Mouse (Mus musculus): Measurements from ENCODE around the gene AC129217.1. TPM values are rescaled to one million over a fixed set of nuclear protein-coding genes. Genes with fewer than 3 reads are reported as not detected.

AC129217.1 gene
- total and polyA plus RNA-seq, 3 experiments, result not detected

GRCm38 (mm10) chr19:8798264-8798946, 31.2 kb upstream of the AC129217.1 start, which contains the start of gene Polr2g:
Polr2g (minus strand) TSS chr19:8798577.
- Histone ChIP-seq H3K27me3 (ENCODE audit: control insufficient read depth, insufficient read depth, low read length) (no peaks in the 10 kb centered on the region), H3K4me1 (ENCODE audit: control insufficient read depth, insufficient read depth, low read length) (no peaks in the 10 kb centered on the region; the same call in none of the 2 replicates), H3K27ac (peak within 1 kb of the TSS; percentile 81), H3K9ac (ENCODE audit: low read depth, low read length) (peak within 1 kb of the TSS; percentile 80), H3K36me3 (ENCODE audit: control insufficient read depth, insufficient read depth, low read length) (peaks cover 3% of the 10 kb centered on the region; the same call in 1 of the 2 replicates), H3K4me3 (peak within 1 kb of the TSS; percentile 83), H3K79me2 (replicated peaks; ENCODE audit: control insufficient read depth, insufficient read depth, low read length) (no peaks in the 10 kb centered on the region)
- WGBS, result 1% methylated on average over 25 of the region's 25 CpGs
- DNase-seq, result peak; percentile 90 to 93
- intact Hi-C loops (cut with DNase I), result loop anchor here (2.0 kb wide), 2 partner anchors 24 to 72 kb away; partner anchors contain the start of genes Tmem179b and Ubxn1
- no peak for TF ChIP-seq CTCF (IDR thresholded peaks at IDR 0.05)
- TF ChIP-seq POLR2A (IDR thresholded peaks at IDR 0.05; ENCODE audit: insufficient read depth, low read depth, low read length), result peak; percentile 92
- 0 out of 2 replicates have a peak, but pooled peaks have one; percentile 59 for TF ChIP-seq EP300 (IDR thresholded peaks at IDR 0.05; ENCODE audit: insufficient read depth, low read depth, low read length)

GRCm38 (mm10) chr19:8798947-8799315, 30.6 kb upstream of the AC129217.1 start:
- no peak overlapping the region for H3K9ac ChIP-seq (ENCODE audit: low read depth, low read length)
- no peaks in the 10 kb centered on the region for H3K27me3 ChIP-seq (ENCODE audit: control insufficient read depth, insufficient read depth, low read length)
- H3K36me3 ChIP-seq (ENCODE audit: control insufficient read depth, insufficient read depth, low read length), result peaks cover 3% of the 10 kb centered on the region; the same call in 1 of the 2 replicates
- no peaks in the 10 kb centered on the region; the same call in none of the 2 replicates for H3K4me1 ChIP-seq (ENCODE audit: control insufficient read depth, insufficient read depth, low read length)
- H3K79me2 ChIP-seq (replicated peaks; ENCODE audit: control insufficient read depth, insufficient read depth, low read length), result 0 out of 2 replicates have a peak, but pooled peaks cover under 1% of the 10 kb centered on the region
- no peak for DNase-seq
- peak overlapping the region; percentile 83; the same call in 1 of the 2 replicates for H3K4me3 ChIP-seq
- intact Hi-C loops (cut with DNase I), result loop anchor here (2.0 kb wide), 2 partner anchors 24 to 72 kb away; partner anchors contain the start of genes Tmem179b and Ubxn1
- H3K27ac ChIP-seq, result peak overlapping the region; percentile 81
- peak; percentile 11; the same call in 1 of the 2 replicates for TF ChIP-seq CTCF (IDR thresholded peaks at IDR 0.05)
- no peak for TF ChIP-seq POLR2A (IDR thresholded peaks at IDR 0.05; ENCODE audit: insufficient read depth, low read depth, low read length)

- intact Hi-C loops (cut with DNase I), result loop anchor here (2.0 to 5.0 kb wide), 2 partner anchors 17 to 80 kb away; partner anchors contain the start of genes Slc3a2 and Ttc9c
Measured at GRCm38 (mm10) chr19:8802130-8802821, 27.3 kb upstream of the AC129217.1 start, which contains the start of gene Zbtb3. Zbtb3 (plus strand) TSS chr19:8802555.

GRCm38 (mm10) chr19:8803204-8803780, 26.3 kb upstream of the AC129217.1 start:
- TF ChIP-seq POLR2A (IDR thresholded peaks at IDR 0.05; ENCODE audit: insufficient read depth, low read depth, low read length) (no peak), CTCF (IDR thresholded peaks at IDR 0.05) (no peak), EP300 (IDR thresholded peaks at IDR 0.05; ENCODE audit: insufficient read depth, low read depth, low read length) (no peak)
- intact Hi-C loops (cut with DNase I), result loop anchor here (2.0 to 5.0 kb wide), 2 partner anchors 16 to 81 kb away; partner anchors contain the start of genes Slc3a2 and Ttc9c
- no peaks in the 10 kb centered on the region; the same call in 1 of the 2 replicates for H3K4me1 ChIP-seq (ENCODE audit: control insufficient read depth, insufficient read depth, low read length)
- H3K36me3 ChIP-seq (ENCODE audit: control insufficient read depth, insufficient read depth, low read length), result no peaks in the 10 kb centered on the region
- H3K9ac ChIP-seq (ENCODE audit: low read depth, low read length), result no peak overlapping the region
- H3K27ac ChIP-seq, result no peak overlapping the region; the same call in 1 of the 2 replicates
- H3K4me3 ChIP-seq, result no peak overlapping the region
- H3K79me2 ChIP-seq (replicated peaks; ENCODE audit: control insufficient read depth, insufficient read depth, low read length), result 0 out of 2 replicates have a peak, but pooled peaks cover 1% of the 10 kb centered on the region
- DNase-seq, result no peak
- 82% methylated on average over 9 of the region's 9 CpGs for WGBS
- no peaks in the 10 kb centered on the region for H3K27me3 ChIP-seq (ENCODE audit: control insufficient read depth, insufficient read depth, low read length)

More at GRCm38 (mm10) chr19:8802130-8802821, 27.3 kb upstream of the AC129217.1 start, which contains the start of gene Zbtb3:
- TF ChIP-seq CTCF (IDR thresholded peaks at IDR 0.05), result no peak
- peak; percentile 94 for TF ChIP-seq POLR2A (IDR thresholded peaks at IDR 0.05; ENCODE audit: insufficient read depth, low read depth, low read length)
- no peak; the same call in 1 of the 2 replicates for TF ChIP-seq EP300 (IDR thresholded peaks at IDR 0.05; ENCODE audit: insufficient read depth, low read depth, low read length)
- H3K4me3 ChIP-seq, result peak within 1 kb of the TSS; percentile 85
- peak; percentile 88 to 96 for DNase-seq
- H3K27ac ChIP-seq, result peak within 1 kb of the TSS; percentile 83
- H3K36me3 ChIP-seq (ENCODE audit: control insufficient read depth, insufficient read depth, low read length), result no peaks in the 10 kb centered on the region; the same call in 1 of the 2 replicates
- H3K27me3 ChIP-seq (ENCODE audit: control insufficient read depth, insufficient read depth, low read length), result no peaks in the 10 kb centered on the region
- H3K9ac ChIP-seq (ENCODE audit: low read depth, low read length), result peak within 1 kb of the TSS; percentile 60
- H3K79me2 ChIP-seq (replicated peaks; ENCODE audit: control insufficient read depth, insufficient read depth, low read length), result 0 out of 2 replicates have a peak, but pooled peaks cover 1% of the 10 kb centered on the region
- no peaks in the 10 kb centered on the region; the same call in none of the 2 replicates for H3K4me1 ChIP-seq (ENCODE audit: control insufficient read depth, insufficient read depth, low read length)
- WGBS, result 1% methylated on average over 30 of the region's 30 CpGs

- H3K36me3 ChIP-seq (ENCODE audit: control insufficient read depth, insufficient read depth, low read length), result no peaks in the 10 kb centered on the region
- H3K4me1 ChIP-seq (ENCODE audit: control insufficient read depth, insufficient read depth, low read length), result no peaks in the 10 kb centered on the region; the same call in 1 of the 2 replicates
- WGBS, result 87% methylated on average over 11 of the region's 11 CpGs
- intact Hi-C loops (cut with DNase I), result loop anchor here (2.0 to 5.0 kb wide), 2 partner anchors 15 to 82 kb away; partner anchors contain the start of genes Slc3a2 and Ttc9c
- H3K27me3 ChIP-seq (ENCODE audit: control insufficient read depth, insufficient read depth, low read length), result no peaks in the 10 kb centered on the region
- TF ChIP-seq POLR2A (IDR thresholded peaks at IDR 0.05; ENCODE audit: insufficient read depth, low read depth, low read length), result no peak
- no peak for TF ChIP-seq CTCF (IDR thresholded peaks at IDR 0.05)
- TF ChIP-seq EP300 (IDR thresholded peaks at IDR 0.05; ENCODE audit: insufficient read depth, low read depth, low read length), result no peak
- H3K79me2 ChIP-seq (replicated peaks; ENCODE audit: control insufficient read depth, insufficient read depth, low read length), result 0 out of 2 replicates have a peak, but pooled peaks cover 1% of the 10 kb centered on the region
- H3K4me3 ChIP-seq, result no peak overlapping the region
- H3K27ac ChIP-seq, result no peak overlapping the region
- H3K9ac ChIP-seq (ENCODE audit: low read depth, low read length), result no peak overlapping the region
- no peak for DNase-seq
Measured at GRCm38 (mm10) chr19:8803879-8804660, 25.5 kb upstream of the AC129217.1 start.

All from heart, adult 2 months (tissue).